Mouse (Mus musculus): ENCODE data around the gene BC005624. TPM values are rescaled to one million over a fixed set of nuclear protein-coding genes. Genes with fewer than 3 reads are reported as not detected.
A peak's percentile ranks its signal among the peaks of the same experiment; 100 is the strongest.

Gene BC005624
- polyA plus RNA-seq, 1 experiment from 2014 or later, result 62.0 TPM

- Histone ChIP-seq H3K27ac (no peak overlapping the region), H3K36me3 (replicated peaks) (peaks cover 30% of the 10 kb centered on the region), H3K4me1 (no peaks in the 10 kb centered on the region), H3K4me3 (no peak overlapping the region), H3K27me3 (ENCODE audit: poor library complexity, severe bottlenecking) (no peaks in the 10 kb centered on the region), H3K9me3 (no peaks in the 10 kb centered on the region)
- no peak for DNase-seq (ENCODE audit: extremely low spot score, low spot score)
- WGBS, result 84% methylated on average over 2 of the region's 2 CpGs
These were observed 23.5 kb upstream of the BC005624 start for GRCm38 (mm10) chr2:31005453-31005852.

GRCm38 (mm10) chr2:31002857-31003256, 20.9 kb upstream of the BC005624 start:
- Histone ChIP-seq H3K27ac (no peak overlapping the region), H3K36me3 (replicated peaks) (peaks cover 30% of the 10 kb centered on the region), H3K4me1 (no peaks in the 10 kb centered on the region), H3K9me3 (no peaks in the 10 kb centered on the region), H3K4me3 (no peak overlapping the region), H3K27me3 (ENCODE audit: poor library complexity, severe bottlenecking) (no peaks in the 10 kb centered on the region)
- WGBS, result 95% methylated on average over 10 of the region's 10 CpGs
- DNase-seq (ENCODE audit: extremely low spot score, low spot score), result no peak

GRCm38 (mm10) chr2:30998443-30999260, 16.7 kb upstream of the BC005624 start:
- 74% methylated on average over 8 of the region's 8 CpGs for WGBS
- DNase-seq (ENCODE audit: extremely low spot score, low spot score), result no peak

GRCm38 (mm10) chr2:30995432-30995996, 13.5 kb upstream of the BC005624 start:
- H3K4me3 ChIP-seq, result no peak overlapping the region
- 83% methylated on average over 11 of the region's 11 CpGs for WGBS
- no peak overlapping the region for H3K27ac ChIP-seq
- peaks cover 8% of the 10 kb centered on the region for H3K36me3 ChIP-seq (replicated peaks)
- no peaks in the 10 kb centered on the region for H3K4me1 ChIP-seq
- H3K27me3 ChIP-seq (ENCODE audit: poor library complexity, severe bottlenecking), result no peaks in the 10 kb centered on the region
- no peak for DNase-seq (ENCODE audit: extremely low spot score, low spot score)
- H3K9me3 ChIP-seq, result no peaks in the 10 kb centered on the region

More at GRCm38 (mm10) chr2:30998443-30999260, 16.7 kb upstream of the BC005624 start:
- Histone ChIP-seq H3K36me3 (replicated peaks) (peaks cover 16% of the 10 kb centered on the region), H3K27ac (0 out of 2 replicates have a peak overlapping the region, but pooled peaks have one; percentile 20), H3K4me3 (no peak overlapping the region), H3K9me3 (no peaks in the 10 kb centered on the region), H3K27me3 (ENCODE audit: poor library complexity, severe bottlenecking) (no peaks in the 10 kb centered on the region), H3K4me1 (no peaks in the 10 kb centered on the region)

GRCm38 (mm10) chr2:30994853-30995252, 12.9 kb upstream of the BC005624 start:
- H3K4me3 ChIP-seq, result no peak overlapping the region
- no peak for DNase-seq (ENCODE audit: extremely low spot score, low spot score)
- H3K27ac ChIP-seq, result no peak overlapping the region
- no peaks in the 10 kb centered on the region for H3K27me3 ChIP-seq (ENCODE audit: poor library complexity, severe bottlenecking)
- 93% methylated on average over 4 of the region's 4 CpGs for WGBS
- no peaks in the 10 kb centered on the region for H3K4me1 ChIP-seq
- H3K9me3 ChIP-seq, result no peaks in the 10 kb centered on the region
- H3K36me3 ChIP-seq (replicated peaks), result peaks cover 2% of the 10 kb centered on the region; the same call in 1 of the 2 replicates

GRCm38 (mm10) chr2:30990221-30990620, 8.2 kb upstream of the BC005624 start:
- H3K9me3 ChIP-seq, result no peaks in the 10 kb centered on the region
- H3K27ac ChIP-seq, result no peak overlapping the region
- 95% methylated on average over 9 of the region's 9 CpGs for WGBS
- peaks cover 3% of the 10 kb centered on the region for H3K4me1 ChIP-seq
- no peak for DNase-seq (ENCODE audit: extremely low spot score, low spot score)
- H3K27me3 ChIP-seq (ENCODE audit: poor library complexity, severe bottlenecking), result no peaks in the 10 kb centered on the region
- no peaks in the 10 kb centered on the region; the same call in 1 of the 2 replicates for H3K36me3 ChIP-seq (replicated peaks)
- no peak overlapping the region for H3K4me3 ChIP-seq

- peak overlapping the region; percentile 18 for H3K4me3 ChIP-seq
- H3K4me1 ChIP-seq, result peaks cover 35% of the 10 kb centered on the region
- H3K36me3 ChIP-seq (replicated peaks), result peaks cover under 1% of the 10 kb centered on the region
- no peaks in the 10 kb centered on the region for H3K27me3 ChIP-seq (ENCODE audit: poor library complexity, severe bottlenecking)
- 26% methylated on average over 17 of the region's 17 CpGs for WGBS
- H3K9me3 ChIP-seq, result no peaks in the 10 kb centered on the region
- H3K27ac ChIP-seq, result no peak overlapping the region
- DNase-seq (ENCODE audit: extremely low spot score, low spot score), result no peak
These were observed 3.4 kb upstream of the BC005624 start for GRCm38 (mm10) chr2:30985111-30986020.

- DNase-seq (ENCODE audit: extremely low spot score, low spot score), result no peak
- Histone ChIP-seq H3K27ac (0 out of 2 replicates have a peak overlapping the region, but pooled peaks have one; percentile 80), H3K27me3 (ENCODE audit: poor library complexity, severe bottlenecking) (no peaks in the 10 kb centered on the region), H3K4me3 (peak overlapping the region; percentile 75), H3K9me3 (no peaks in the 10 kb centered on the region), H3K36me3 (replicated peaks) (peaks cover 21% of the 10 kb centered on the region), H3K4me1 (peaks cover 38% of the 10 kb centered on the region)
- 55% methylated on average over 7 of the region's 7 CpGs for WGBS
These were observed 1.0 kb upstream of the BC005624 start for GRCm38 (mm10) chr2:30983024-30983423.

GRCm38 (mm10) chr2:30967352-30968327, 14.4 kb downstream of the BC005624 start, which contains the start of gene Tor1a:
Gene Tor1a, minus strand, starts transcription at chr2:30967933.
- WGBS, result 2% methylated on average over 59 of the region's 59 CpGs

GRCm38 (mm10) chr2:30966826-30967225, 15.2 kb downstream of the BC005624 start:
- peaks cover 61% of the 10 kb centered on the region for H3K36me3 ChIP-seq (replicated peaks)
- H3K27ac ChIP-seq, result peak overlapping the region; percentile 93

More at GRCm38 (mm10) chr2:30967352-30968327, 14.4 kb downstream of the BC005624 start, which contains the start of gene Tor1a:
- Histone ChIP-seq H3K9me3 (no peaks in the 10 kb centered on the region), H3K36me3 (replicated peaks) (peaks cover 58% of the 10 kb centered on the region), H3K4me1 (peaks cover 24% of the 10 kb centered on the region), H3K27ac (peak within 1 kb of the TSS; percentile 93), H3K4me3 (peak within 1 kb of the TSS; percentile 99), H3K27me3 (ENCODE audit: poor library complexity, severe bottlenecking) (no peaks in the 10 kb centered on the region)
- peak; percentile 91 for DNase-seq (ENCODE audit: extremely low spot score, low spot score)

GRCm38 (mm10) chr2:30965627-30966026, 16.4 kb downstream of the BC005624 start:
- peaks cover 24% of the 10 kb centered on the region for H3K4me1 ChIP-seq
- peak overlapping the region; percentile 99; the same call in 1 of the 2 replicates for H3K4me3 ChIP-seq
- 96% methylated on average over 8 of the region's 8 CpGs for WGBS
- H3K9me3 ChIP-seq, result no peaks in the 10 kb centered on the region
- no peak for DNase-seq (ENCODE audit: extremely low spot score, low spot score)
- peaks cover 65% of the 10 kb centered on the region for H3K36me3 ChIP-seq (replicated peaks)
- no peak overlapping the region for H3K27ac ChIP-seq
- no peaks in the 10 kb centered on the region for H3K27me3 ChIP-seq (ENCODE audit: poor library complexity, severe bottlenecking)

More at GRCm38 (mm10) chr2:30966826-30967225, 15.2 kb downstream of the BC005624 start:
- WGBS, result 27% methylated on average over 16 of the region's 16 CpGs
- Histone ChIP-seq H3K27me3 (ENCODE audit: poor library complexity, severe bottlenecking) (no peaks in the 10 kb centered on the region), H3K4me3 (peak overlapping the region; percentile 99), H3K9me3 (no peaks in the 10 kb centered on the region), H3K4me1 (peaks cover 24% of the 10 kb centered on the region)
- DNase-seq (ENCODE audit: extremely low spot score, low spot score), result no peak

Data from forebrain, embryonic 10.5 days (tissue).